Mouse (Mus musculus) activated CD4-positive, CD25-positive, alpha-beta regulatory T cell, adult 4 months (primary cell): ENCODE results near the gene Hmgb4. TPM values are rescaled to one million over a fixed set of nuclear protein-coding genes. Genes with fewer than 3 reads are reported as not detected.

Experiments used
- ATAC-seq: one replicate; pipeline ENCODE4 v1.8.0; 2017
- polyA plus RNA-seq, 2 experiments: library from polyadenylated mRNA; unstranded; fragments of 100-300 nt; shearing (Covaris generic); gene quantifications; one replicate each; pipeline ENCODE4 v1.2.1; 2017

The Hmgb4 gene
- not detected for polyA plus RNA-seq

DNA sequence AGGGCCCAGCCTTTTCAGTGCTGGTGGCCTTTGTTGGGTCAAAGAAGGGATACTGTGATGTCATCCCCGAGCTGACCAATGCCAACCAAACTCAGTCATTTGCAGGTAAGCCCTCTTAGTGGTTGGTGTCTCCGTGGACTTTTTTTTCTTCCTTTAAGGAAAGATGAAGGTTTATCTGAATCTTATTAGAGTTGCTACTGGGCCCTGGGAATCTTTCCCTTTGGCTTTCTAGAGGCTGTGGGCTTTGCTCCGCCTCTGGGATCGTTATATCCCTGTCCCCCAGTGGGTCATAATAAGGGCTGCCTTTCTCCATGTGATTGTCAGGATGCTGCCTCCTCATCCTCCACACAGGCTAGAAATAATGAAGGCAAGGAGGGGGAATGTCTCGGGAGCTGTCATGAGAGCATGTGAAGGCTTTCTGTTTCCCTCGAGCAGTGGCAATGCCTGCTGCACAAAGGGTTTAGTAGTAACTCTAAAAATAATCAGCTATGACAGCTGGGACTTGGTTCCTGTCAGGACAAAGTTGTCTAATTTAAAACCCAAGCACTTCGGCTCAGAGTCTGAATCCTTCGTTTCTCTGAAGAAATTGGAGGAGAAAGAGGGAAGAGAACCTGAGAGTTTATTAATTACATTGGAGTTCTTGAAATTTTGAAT is at the start of gene Hmgb4:
TSS of gene Hmgb4 (minus strand) at position 51 of the 654 bp plus-strand sequence.
- ATAC-seq, result no peak

DNA sequence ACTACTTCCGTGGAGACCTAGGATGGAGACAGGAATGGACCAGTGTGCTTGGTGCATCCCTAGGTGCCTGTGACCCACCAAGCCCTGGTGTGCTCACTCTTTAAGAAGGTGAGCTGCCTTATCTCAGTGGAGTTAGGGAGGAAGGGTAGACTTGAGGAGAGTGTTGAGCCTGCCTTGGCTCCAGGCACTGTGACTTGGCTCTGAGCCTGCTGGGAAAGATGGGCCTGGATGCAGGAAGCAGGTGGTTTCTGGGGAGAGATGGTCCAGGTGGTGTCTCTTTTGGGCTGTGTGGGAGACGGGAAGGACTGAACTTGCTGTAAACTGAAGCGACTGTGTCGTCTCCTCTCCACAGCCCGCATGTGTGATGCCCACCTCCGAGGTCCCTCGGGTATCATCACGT is 45.3 kb upstream of the Hmgb4 start:
- ATAC-seq, result no peak

DNA sequence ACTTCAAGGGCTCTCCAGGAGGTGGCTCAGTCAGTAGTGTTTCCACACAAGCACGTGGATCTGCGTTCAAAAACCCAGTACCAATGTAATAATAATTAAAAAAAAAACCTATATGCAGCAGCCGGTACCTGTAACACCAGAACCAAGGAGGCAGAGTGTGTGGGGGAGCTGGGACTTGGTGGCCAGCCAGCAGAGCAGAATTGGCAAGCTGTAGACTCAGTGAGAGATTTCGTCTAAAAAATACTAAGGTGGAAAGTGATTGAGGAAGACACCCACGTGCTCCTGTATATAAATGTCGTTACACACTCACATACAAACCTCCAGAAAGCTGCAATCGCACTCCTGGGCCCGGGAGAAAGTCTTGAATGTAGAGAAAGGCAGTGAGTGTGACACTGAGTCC is 43.3 kb upstream of the Hmgb4 start:
- ATAC-seq, result no peak

DNA sequence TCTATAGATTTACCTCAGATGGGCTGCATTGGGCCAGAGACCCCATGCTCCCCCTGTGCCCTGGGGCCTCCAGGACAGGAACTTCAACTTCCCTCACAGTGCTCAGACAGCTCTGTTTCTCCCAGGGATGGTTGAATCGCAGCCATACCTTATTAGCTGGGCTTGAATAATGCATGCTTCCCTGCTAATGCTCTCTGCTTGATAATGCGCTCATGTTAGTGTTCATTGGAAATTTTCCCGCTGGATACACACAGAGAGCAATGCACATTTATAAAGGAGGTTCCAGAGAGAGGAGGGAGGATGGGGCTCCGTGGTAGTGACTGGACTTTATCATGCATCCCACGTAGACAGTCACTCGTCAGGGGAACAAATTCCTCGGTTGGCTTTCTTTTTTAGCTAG is 27.3 kb upstream of the Hmgb4 start:
- no peak for ATAC-seq

DNA sequence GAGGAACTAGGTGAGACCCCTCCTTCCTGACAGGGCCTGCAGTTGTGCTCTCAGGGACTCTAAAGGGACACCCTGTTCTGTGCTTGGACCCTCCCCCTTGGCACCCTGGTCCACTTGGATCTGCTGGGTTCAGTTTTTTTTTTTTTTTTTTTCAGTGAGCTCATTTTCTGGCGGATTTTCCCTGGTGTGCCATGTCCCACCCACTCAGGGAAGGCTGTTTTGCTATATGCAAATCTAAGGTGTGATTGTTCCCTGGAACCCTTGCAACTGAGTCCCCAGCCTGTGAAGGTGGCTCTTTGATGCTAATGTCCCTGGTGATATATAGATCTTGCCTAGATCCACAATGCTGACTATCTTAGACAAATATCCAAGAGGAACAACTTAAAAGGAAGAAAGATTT is 24.3 kb upstream of the Hmgb4 start:
- ATAC-seq, result no peak

DNA sequence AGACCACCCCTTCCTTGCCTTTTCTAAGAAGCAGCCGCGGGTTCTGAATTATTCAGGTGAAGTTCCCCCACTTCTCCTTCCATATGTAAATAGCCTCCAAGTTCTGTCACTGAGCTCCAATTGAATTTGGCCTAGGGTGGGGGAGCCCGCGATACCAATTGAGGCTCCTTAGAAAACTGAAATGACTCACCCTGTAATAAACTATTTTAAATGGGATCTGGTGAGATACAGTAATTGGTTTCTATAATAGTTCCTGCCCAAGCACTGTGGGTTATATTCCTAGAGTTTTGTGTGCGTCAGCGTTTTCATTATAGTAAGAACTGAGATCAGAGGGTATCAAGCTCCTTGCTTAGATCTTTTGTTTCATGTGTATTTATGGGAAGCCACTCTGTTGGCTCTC is 14.8 kb upstream of the Hmgb4 start:
- ATAC-seq, result no peak

DNA sequence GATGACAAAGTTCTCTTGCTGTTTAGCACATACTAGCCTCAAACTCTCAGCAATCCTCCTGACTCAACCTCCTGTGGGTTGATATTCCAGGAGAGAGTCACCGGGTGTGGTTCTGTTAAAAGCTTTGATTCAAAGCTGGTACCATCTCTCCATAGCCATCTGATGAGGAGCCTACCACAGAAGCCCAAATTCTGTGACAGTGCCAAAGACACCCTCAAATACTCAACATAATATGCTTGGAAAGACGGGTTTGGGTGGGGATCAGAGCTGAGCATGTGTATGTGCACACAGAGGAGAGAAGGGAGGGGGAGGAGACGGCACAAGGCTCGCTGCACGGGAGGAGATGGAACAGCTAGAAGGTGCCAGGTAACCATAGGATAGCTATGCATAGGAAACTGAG is 14.4 kb upstream of the Hmgb4 start:
- ATAC-seq, result no peak

DNA sequence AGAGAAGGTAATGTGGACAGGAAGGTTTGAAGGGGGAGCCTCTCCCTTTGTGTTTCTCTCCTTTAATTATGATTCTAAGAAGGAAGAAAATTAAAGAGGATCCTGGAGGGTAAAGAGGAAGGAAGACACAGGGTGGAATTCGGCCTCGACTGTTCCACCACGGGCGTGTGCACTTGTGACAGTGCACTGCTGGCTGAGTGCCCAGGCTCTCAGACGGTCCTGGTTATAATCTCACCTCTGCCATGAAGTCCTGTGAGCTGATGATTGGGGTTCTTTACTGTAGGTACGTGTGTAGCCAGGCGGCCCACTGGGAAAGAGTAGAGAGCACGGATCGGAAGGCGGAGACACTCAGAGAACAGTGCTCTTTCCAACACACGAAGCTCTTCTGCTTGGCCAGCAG is 12.4 kb upstream of the Hmgb4 start:
- ATAC-seq, result no peak

DNA sequence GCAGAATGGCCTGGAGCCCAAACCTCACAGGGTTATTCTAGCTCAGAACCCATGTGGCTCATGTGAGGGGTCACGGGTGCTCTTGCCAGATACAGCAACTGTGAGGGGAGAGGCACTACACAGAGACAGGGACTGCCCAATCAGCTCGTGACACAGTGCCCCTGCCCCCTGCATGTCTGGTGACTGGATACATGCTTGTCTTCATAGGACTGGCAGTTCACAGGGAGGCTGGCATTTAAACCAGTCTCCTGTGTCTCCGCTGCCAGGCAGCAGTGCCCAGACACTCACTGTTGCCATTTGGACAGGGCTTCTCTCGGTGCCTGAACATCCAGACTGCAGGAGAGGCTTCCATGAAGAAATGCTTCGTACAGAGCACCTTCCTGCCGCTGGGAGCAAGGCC is 11.7 kb upstream of the Hmgb4 start:
- no peak for ATAC-seq

DNA sequence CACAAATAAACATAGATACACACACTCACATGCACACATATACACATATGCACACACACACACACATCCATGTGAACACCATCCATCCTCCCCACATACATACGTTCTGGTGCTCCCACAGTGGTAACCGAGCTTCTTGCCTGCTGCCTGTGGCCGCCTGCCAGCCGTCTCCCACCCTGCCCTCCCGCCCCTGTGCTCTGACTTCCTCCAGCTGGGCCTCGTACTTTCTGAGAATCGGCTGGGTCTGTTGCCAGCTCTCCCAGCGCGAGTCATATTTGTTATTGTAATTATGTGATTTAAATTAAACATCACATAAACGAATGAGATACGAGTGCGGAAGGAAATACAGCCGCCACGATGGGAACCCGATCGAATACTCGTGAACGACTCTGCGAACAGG is 10.2 kb upstream of the Hmgb4 start:
- no peak for ATAC-seq

DNA sequence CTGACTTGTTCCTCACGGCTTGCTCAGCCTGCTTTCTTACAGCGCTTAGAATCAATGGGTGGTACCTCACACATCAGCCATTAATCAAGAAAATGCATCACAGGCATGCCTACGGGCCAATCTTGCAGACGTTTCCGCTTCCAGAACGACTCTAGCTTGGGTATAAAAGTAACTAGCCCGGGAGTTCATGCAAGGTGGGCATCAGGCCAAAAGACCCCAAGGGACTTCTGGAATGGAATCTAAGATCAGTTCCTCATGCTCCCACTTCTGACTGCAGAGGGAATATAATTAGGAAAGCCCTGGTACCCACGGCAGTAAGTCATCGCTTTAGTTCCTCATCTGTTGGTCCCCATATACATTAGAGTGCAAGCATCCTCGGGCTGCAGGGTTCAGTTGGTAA is 9.4 kb upstream of the Hmgb4 start:
- no peak for ATAC-seq

DNA sequence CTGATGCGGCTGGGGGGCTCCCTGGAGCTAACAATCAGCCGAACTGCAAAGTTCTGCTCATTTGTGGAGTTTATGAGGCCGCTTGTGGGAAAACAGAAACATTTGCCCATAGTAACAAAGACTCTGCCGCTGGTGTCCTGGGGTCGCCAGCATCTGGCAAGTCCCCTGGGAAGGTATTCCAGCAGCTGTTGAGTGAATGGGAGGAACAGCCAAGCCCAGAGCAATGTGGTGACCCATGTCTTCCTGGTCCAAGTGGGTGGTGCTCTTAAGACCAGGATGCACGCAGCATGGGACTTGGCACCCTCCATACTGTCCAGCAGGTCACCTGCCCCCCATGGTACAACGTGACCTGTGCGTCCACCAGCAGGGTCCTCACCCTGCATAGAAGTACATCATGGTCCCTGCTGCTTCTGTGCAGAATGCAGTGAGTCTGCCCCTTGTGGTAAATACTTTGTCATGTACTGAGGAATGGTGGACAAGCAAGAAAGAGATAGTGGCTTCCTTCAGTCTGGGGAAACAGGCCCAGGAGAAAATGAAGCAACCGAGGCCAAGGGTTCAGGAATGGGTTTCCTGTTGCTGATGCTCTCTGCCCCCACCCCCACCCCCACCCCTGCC is 8.6 kb upstream of the Hmgb4 start:
- no peak for ATAC-seq

DNA sequence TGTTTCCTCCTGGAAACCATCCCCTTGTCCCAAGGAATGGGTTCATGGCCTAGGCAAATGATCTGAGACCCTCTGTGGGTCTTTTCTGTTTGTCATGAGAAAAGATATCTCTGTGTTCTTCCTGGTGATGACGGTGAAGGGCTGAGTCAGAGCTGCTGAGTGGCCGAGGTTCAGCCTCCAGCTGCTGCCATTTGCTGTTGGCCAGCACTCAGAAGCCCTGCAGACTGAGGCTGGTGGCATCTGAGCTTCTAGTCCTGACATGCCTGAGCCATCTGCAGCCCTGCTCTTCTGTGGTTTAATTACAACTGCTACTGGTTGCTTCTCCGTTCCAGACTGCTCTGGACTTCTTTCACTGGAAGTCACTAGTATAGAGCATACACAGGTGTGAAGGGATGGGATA is 4.6 kb upstream of the Hmgb4 start:
- ATAC-seq, result no peak

DNA sequence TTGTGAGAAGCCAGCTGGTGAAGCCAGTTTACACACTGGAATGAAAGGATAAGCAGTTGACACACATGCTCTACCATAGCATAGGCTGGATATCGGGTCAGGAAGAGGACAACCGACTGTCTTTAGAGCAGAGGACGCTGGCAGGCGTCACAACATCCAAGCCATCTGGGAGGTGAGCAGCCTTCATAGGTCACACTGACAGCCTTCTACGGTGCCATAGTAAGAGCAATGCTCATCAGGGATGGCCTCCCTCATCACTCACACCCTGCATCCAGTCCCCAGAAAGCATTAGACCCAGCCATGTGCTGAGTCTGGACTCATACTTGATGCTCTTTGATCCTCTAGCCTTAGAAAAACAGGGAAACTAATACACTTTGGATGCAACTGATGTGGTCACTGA is 3.7 kb upstream of the Hmgb4 start:
- ATAC-seq, result no peak

DNA sequence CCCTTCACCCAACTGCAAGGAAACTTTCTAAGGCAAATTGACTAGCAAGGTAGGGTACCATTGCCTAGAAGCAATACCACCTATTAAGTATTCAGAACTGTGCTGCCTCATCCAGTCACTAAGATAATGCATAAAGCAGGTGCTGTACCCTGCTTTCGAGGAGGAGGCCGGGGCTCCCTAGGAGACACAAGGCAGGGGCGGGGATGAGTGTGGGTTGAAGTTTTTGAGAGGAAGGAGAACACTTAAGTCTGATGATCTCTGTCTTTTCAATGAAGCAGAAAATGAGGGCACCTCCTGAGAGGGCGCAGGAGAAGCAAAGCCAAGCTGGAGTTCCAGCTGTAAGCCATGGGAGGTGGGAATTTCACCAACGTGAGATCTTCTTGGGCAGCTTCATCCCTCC is 1.5 kb downstream of the Hmgb4 start:
- ATAC-seq, result no peak

DNA sequence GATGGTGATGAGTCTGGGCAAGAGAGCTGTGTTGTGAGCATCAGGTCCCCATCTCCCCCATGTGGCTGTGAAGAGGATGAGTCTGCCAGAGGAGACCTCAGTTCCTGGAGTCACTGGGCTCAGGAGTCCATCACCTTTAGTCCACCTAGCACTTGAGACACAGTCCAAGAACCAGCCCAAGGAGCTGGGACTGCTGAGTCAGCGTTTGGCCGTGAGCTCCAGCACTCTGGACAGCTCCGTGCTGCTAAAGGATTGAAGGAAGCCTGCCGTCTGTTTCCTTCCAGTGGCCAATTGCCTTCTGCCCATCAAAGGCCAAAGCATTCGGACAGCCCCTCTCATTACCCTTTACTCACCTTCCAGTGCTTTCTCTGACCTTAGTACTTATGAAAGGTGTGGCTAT is 12.1 kb downstream of the Hmgb4 start:
- no peak for ATAC-seq

DNA sequence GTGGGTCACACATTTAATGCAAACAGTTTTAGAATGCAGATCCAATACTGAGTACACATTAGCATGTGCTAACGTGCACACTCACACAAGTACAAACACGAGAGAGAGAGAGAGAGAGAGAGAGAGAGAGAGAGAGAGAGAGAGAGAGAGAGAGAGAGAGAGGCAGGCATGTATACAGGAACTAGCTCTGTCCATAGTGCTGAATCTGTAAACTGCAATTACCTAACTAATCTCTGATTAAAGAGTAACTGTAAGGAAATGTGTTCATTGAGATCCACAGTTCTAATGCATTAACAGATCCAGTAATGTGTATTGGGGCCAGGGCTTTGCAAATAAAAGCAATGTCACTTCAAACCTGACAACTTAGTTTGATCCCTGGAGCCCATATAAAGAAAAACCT is 15.6 kb downstream of the Hmgb4 start:
- no peak for ATAC-seq

DNA sequence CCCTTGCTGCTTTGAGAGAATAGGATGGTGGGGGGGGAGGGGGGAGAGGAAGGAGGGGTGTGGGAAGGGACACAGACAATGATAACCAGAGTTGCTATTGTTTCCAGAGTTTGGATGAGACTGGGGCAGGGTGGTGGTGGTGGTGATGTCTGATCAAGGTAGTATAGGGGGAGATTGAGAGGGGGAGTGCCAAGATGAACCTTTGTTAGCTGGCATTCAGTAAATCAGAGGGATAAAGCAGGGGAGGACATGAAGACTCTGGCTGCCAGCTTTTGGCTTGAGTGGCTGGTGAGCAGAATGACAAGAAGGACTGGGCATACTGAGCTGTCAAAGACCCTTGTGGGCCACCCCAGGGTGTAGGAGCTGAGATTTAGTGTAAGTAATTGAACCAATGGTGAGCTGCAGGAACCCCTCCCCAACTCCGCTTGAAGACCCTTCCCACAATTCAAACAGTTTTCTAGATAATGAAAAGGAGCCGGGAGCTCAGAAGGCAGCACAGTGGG is 18.9 kb downstream of the Hmgb4 start:
- no peak for ATAC-seq

DNA sequence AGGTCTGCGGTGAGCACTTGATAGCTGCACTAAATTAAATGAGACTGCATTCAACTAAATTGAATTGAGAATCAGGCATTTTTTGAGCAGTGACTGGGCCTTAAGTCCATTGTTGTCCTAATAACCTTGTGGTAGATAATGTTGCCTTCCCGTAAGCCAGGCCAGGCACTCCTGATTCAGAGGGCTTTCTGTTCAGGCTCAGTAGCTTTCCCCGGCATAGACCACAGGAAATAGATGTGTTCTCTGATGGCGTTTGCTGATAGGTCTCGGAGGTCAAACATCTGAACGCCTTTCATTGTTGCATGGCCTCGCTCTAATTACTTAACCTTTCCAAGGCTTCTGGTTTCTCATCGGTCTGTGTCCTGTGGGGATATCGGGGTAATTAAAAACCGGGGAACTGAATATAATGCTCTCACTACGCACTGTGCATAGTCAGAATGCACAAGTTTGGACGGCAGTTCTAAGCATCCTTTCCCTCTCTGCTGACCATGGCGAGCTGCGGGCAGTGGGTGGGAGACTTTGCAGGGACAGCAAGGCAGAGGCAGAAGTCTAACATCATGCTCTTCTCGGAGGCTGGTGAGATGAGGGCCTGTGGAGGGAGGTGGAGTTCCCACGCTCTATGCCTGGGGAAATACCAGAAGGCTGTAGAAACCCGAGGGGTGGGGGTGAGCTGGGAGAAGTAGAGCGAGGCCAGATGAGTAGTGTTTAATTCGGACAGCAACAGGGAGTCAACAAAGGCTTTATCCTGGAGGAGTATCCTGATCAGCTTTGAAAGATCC is 19.5 kb downstream of the Hmgb4 start:
- ATAC-seq, result no peak

DNA sequence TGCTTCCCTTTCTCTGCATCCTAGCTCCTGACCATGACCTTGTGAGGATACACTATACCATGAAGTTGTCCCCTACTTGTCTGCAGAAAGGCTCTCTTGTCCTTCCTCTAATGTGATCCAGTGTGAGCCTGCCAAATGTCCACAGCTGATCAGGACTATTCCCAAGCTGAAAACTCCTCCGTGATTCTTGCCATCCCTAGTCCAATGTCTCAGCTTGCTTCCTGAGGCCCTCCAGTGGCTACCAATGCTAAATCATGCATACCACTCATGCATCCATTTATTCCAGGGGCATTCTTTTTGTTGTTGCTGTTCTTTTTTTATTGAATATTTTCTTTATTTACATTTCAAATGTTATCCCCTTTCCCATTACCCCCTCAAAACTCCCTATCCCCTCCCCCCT is 21.6 kb downstream of the Hmgb4 start:
- no peak for ATAC-seq

DNA sequence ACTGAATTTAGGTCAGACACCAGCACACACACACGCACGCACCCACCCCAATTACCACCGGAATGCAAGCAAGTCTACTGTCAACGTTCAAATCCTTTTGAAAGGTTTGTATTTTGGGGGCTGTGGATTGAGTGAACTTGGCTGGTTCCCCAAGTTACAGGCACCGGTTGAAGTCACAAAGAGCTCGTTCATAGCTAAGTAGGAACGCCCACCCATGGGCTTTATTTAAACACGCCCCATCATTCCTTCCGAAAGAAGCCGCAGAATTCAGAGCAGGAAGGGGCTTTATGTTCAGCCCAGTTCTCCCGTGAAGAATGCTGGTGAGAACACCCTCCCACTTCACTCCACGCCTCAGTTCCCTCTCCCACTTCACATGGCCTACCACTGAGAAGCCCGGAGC is 27.3 kb downstream of the Hmgb4 start:
- no peak for ATAC-seq

DNA sequence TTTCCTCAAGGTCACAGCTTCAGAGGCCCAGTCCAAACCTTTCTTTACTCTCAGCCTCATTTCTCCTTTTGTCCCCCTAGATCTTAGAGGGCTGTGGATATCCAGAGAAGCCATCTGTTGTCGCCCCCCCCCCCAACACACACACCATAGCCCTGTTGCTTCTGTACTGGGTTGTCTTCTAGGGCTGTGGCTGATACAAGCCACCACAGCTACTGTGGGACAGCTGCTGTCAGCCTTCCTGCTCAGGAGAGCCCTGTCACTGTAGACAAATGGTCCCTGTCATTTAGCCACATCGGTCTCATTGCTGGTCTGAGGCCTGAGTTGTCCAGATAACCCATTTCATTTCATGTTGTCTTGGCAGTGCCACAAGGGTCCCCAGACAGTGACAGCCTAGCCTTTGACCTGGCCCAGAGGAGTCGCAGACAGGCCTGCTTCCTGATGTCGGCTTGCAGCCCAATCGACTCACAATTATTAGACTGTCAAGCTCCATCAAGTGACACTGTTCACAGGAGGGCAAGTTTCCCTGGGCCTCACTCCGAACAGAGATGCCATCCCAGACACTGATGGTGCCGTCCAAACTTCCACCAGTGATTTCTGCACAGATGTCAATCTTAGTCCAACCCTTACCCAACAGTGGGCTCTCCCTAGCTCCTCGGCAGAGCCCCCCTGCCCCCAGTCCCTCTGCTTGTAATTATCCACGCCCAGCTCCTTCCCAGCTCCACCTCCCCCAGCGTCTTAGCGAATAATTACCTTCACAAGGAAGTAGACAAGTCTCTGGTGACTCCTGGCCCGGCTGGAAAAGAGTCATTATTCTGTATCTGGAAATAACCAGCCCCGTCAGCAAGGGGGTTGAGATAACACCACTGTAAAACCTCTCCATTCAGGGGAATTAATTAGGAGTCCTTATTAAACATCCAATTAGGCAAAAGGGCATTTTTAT is 33.1 kb downstream of the Hmgb4 start:
- ATAC-seq, result no peak

DNA sequence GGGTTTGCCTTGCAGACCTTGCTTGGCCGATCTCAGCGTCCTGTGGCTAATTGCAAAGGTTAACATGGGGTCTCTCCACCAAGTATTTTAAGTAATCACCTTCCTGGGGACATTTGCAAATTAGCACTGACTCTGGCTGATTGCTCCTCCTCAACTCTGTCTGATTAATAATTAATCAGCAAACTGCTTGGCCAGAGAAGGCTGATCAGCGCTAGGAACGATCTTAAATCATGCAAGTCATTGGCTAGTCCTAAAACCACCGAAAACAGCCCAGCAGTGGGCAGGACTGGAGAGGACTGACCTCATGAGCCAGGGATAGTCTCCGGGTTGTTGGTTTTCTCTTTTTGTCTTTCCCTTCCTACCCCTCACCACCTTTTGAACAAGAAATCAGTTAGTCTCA is 36.3 kb downstream of the Hmgb4 start:
- no peak for ATAC-seq
